Mouse (Mus musculus): Measurements from ENCODE around the gene Tpcn1.
A peak's percentile ranks its signal among the peaks of the same experiment; 100 is the strongest.

Tpcn1 gene

GRCm38 (mm10) chr5:120588569-120589094 lies at the start of gene Tpcn1, which contains the start of gene Iqcd:
TSS of gene Tpcn1 (minus strand) at chr5:120588673.
TSS of gene Iqcd (plus strand) at chr5:120589016.
- peak; percentile 99 for DNase-seq (ENCODE audit: low read depth, low spot score)

- no peak for DNase-seq (ENCODE audit: low read depth, low spot score)
Observed at GRCm38 (mm10) chr5:120635633-120636032, 47.2 kb upstream of the Tpcn1 start.

DNA sequence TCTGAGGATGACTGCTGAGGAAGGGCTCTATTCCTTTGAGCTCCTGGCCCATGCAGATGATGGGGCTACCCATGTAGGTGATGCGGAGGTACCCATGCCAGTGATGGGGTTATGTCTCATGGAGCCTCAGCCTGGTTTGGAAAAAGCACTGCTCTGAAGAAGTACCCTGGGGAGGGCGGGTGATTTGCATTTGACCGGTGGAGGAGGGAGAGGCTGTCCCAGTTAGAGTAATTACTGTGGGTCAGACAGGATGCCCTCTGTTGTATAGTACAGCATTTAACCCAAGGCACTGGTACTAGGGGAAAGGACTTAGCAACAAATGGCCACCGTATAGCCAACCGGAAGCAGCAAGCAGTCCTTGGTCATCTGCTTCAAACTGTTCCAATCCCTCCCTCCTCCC lies 46.4 kb upstream of the Tpcn1 start:
- DNase-seq (ENCODE audit: low read depth, low spot score), result no peak

DNA sequence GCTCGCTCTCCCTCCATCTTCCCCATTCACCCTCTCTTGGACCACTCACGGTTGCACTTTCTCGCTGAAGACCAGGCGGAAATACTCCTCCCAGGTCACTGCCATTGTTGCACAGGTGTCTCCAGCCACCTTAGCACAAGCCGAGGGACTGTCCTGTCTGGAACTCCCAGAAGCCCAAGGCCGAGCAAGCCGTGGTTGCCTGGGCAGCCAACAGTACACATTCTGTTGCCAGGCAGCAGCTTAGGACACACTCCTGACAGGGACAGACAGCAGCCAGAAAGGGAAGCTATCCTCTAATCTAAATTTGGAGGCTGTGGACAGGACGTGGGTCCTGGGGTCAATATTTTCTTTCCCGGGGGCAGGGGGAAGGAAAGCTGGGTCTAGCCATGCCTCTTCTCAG lies 45.7 kb upstream of the Tpcn1 start, which contains the start of gene Cfap73:
Cfap73 (minus strand) TSS at position 105 of the 400 bp plus-strand sequence.
- DNase-seq (ENCODE audit: low read depth, low spot score), result no peak

GRCm38 (mm10) chr5:120631892-120632291 lies 43.4 kb upstream of the Tpcn1 start:
- no peak for DNase-seq (ENCODE audit: low read depth, low spot score)

DNA sequence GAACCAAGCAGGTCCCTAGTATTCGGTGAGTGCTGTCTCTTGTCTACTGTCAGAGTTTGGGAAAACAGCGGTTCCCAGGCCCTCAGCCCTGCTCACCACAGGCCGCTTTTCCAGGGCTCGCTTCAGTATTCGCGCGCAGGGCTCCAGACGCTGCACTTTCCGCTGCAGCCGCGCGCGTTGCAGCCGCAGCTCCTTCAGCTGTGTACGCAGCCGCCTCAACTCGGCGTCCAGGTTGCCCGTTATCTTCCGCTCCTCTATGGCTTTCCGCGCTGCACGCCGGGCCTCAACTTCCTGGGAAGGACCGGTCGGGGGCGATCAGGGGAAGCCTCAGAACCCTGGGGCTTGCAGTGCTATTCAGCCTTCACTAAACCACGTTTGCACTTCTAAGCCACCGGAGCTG lies 42.7 kb upstream of the Tpcn1 start:
- no peak for DNase-seq (ENCODE audit: low read depth, low spot score)

DNA sequence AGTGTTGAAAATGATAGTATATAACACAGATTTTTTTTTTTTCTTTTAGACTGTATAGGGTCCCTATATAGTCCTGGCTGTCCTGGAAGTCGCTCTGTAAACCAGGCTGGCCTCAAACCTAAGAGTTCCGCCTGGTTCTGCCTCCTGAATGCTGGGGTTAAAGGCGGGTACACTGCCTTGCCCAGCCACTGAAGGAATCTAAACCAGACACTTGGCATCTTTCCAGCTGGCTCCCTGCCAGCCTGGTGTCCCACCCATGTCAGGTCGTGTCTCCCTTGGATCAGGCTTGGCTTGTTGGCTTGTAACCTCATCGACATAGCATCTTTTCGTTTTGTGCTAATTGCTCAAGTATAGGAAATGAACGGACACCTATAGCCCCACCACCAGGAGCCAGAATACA lies 40.2 kb upstream of the Tpcn1 start:
- DNase-seq (ENCODE audit: low read depth, low spot score), result no peak

DNA sequence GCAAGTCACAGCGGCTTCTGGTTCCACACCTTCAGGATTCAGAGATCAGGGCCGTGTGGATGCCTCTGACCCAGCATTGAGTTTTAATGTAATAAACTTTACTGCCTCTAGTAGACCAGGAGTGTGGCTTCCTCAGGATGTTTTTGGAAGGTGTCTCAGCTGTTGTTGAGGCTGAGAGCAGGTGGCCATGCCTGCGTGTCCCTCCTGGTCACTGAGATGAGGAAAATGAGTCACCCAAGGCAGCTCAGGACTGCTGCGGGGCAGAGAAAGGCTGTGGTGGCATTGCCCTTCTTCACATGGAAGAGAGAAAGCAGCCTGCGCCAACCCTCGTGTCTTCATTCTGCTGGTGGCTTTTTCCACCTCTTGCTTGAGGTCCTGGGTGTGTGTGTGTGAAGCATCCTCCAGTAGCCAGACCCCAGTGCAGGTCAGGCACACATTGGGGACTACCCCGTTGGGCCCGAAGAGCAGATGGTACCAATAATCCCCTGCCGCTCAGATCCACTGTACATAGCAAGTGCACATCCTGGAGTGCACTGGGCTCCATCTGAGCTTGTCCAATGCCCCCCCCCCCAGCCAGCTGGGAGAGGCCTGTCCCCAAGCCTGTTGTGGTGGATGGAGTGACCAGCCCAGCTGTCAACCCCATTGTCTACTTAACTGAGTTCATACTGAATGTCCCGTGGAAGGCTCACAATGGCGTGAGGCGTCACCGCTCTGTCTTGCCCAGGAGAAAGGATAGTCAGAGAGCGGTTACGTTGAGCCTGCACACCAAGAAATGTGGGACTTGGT lies 39.2 kb upstream of the Tpcn1 start:
- no peak for DNase-seq (ENCODE audit: low read depth, low spot score)

- no peak for DNase-seq (ENCODE audit: low read depth, low spot score)
Observed at GRCm38 (mm10) chr5:120626399-120626798, 37.9 kb upstream of the Tpcn1 start.

DNA sequence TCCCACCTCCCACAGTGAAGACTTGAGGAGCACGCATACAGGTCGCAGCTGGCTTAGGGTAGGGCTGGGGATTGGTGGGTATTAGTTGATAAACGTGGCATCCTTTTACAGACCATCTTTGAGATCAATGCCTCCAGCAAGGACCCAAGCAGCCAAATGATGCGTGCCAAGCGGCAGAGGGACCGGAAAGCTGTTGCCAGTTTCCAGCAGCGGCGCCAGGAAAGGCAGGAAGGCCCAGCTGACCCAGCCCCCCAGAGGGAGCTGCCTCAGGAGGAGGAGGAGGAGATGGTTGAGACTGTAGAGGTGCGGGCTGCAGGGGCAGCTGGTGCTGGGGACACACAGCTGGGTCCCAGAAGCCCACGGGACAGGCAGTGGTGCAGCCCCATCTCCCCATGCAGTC lies 36.0 kb upstream of the Tpcn1 start:
- DNase-seq (ENCODE audit: low read depth, low spot score), result no peak

- no peak for DNase-seq (ENCODE audit: low read depth, low spot score)
Observed at GRCm38 (mm10) chr5:120622198-120622851, 33.9 kb upstream of the Tpcn1 start.

- no peak for DNase-seq (ENCODE audit: low read depth, low spot score)
Observed at GRCm38 (mm10) chr5:120621846-120622197, 33.3 kb upstream of the Tpcn1 start.

- DNase-seq (ENCODE audit: low read depth, low spot score), result no peak
Observed at GRCm38 (mm10) chr5:120621078-120621765, 32.7 kb upstream of the Tpcn1 start.

DNA sequence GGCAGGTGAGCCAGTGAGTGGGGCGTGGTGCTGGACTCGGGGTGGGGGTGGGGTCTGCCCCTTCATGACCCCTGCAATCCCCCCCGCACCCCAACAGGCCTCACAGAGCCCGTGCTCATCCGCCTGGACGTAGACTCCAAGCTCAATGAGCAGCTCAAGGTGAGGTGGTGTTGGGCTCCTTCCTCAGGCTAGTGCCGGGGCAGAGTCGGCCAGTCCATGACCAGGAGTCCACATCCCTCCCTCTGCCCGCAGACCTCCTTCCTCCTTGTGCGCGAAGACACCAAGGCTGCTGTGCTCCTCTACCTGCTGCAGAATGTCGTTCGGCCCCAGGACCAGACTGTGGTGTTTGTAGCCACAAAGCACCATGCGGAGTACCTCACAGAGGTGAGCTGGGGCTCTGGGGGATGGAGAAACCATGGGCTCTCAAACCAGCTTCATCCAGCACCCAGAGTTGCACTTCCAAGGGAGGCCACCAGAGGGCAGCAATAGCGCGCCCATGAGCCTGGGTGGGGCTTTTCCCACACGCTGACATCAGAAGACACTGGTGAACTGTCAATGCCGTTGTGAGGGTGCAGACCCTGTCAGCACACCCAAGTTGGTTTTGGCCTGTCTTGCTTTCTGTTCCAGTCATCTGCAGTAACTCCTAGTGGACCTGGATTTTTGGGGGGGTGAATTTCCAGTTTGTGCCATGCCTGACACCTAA lies 32.1 kb upstream of the Tpcn1 start:
- peak; percentile 65 for DNase-seq (ENCODE audit: low read depth, low spot score)

DNA sequence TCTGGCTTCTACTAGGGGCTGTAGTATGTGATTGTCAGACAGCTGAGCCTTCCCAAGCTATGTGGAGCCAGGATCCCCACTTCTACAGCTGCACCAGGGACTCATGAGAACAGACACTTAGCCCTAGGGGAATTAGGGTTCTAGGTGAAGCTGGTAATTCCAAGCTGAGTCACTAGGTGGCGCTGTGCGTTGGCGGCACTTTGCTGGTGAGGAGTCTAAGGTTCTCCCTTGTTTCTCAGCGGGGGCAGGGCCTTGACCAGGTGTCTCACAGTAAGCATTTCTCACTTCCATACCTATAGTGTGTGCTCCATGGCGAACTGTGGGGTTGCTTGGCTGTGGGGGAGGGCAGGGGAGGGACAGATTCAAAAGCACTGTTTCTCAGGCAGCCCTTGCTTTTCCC lies 30.7 kb upstream of the Tpcn1 start:
- DNase-seq (ENCODE audit: low read depth, low spot score), result peak; percentile 50

DNA sequence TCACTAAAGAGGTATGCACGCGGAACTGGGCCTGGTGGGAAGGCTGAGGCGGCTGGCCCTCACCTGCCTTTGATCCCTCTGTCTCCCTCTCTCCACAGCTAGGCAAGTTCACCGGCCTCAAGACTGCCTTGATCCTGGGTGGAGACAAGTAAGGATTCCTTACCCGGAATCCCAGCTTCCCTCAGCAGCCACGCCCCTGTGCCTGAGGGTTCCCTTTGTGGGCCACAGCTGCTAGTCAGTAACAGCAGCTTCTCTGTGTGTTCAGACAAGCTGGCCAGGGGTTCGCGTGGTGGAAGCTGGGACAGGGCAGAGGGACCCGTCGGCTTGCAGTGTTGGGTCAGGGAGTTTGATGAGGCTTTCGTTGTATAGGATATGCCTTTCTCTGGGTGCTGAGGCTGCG lies 30.3 kb upstream of the Tpcn1 start:
- DNase-seq (ENCODE audit: low read depth, low spot score), result no peak

- no peak for DNase-seq (ENCODE audit: low read depth, low spot score)
Observed at GRCm38 (mm10) chr5:120615903-120616302, 27.4 kb upstream of the Tpcn1 start.

DNA sequence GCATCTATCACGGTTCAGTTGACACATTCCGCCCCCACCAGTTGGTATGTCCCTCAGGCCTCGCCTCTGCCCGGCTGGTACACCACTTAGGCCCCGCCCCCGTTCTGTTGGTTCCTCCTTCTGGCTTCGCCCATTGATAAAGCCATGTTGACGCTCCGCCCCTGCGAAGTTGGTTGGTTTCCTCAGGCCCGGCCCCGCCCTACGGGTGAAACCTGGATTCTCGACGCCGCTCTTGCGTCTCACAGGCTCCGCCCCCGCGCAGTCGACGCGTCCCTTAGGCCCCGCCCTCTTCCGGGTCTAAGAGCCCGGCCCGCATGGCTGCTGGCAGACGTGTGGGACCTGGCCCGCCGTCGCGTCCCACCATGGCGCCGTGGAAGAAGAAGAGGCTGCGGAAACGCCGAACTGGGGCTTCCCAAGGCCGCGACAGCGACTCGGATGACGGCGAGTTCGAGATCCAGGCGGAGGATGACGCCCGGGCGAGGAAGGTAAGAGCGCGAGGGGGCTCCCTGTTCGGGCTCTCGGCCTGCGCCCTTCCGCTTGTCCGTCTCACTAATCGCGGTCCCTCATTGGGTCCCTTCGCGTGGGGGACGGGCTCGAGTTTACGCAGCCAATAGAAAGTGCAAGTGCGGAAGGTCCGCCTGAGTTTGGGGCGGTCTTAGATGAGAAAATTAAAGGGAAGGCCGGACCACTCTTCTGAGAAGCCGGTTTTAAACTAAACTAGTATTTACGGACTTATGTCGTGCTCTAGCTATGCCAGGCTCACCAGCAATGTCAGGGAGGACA lies 24.5 kb upstream of the Tpcn1 start:
- DNase-seq (ENCODE audit: low read depth, low spot score), result peak; percentile 100

- DNase-seq (ENCODE audit: low read depth, low spot score), result no peak
Observed at GRCm38 (mm10) chr5:120612442-120612821, 24.0 kb upstream of the Tpcn1 start, which contains the start of the genes Rita1 and Ddx54. TSS of gene Rita1 (minus strand) at chr5:120612589. TSS of gene Ddx54 (plus strand) at chr5:120612739.

- DNase-seq (ENCODE audit: low read depth, low spot score), result no peak
Observed at GRCm38 (mm10) chr5:120611416-120611815, 22.9 kb upstream of the Tpcn1 start.

GRCm38 (mm10) chr5:120610906-120611305 lies 22.4 kb upstream of the Tpcn1 start:
- DNase-seq (ENCODE audit: low read depth, low spot score), result no peak
